Mouse (Mus musculus) neural tube, embryonic 14.5 days (tissue): ENCODE results near the gene Sox18. TPM values are rescaled to one million over a fixed set of nuclear protein-coding genes. Genes with fewer than 3 reads are reported as not detected.

ENCODE experiments used
- ATAC-seq: fragments of 200-750 bp; cut with Nextera tagmentation; 2 replicates; pipeline ENCODE4 v1.8.0; 2017; ENCODE audit warnings: low read depth, mild to moderate bottlenecking, moderate TSS enrichment, moderate library complexity
- H3K27ac ChIP-seq: fragments of 300-500 bp; sonication (generic); 2 replicates; pipeline ENCODE4 v1.5.1; 2014; ENCODE audit warnings: low read depth, mild to moderate bottlenecking, control low read depth, low read length, moderate library complexity, mixed read lengths
- H3K27me3 ChIP-seq: fragments of 300-500 bp; sonication (generic); 2 replicates; pipeline ENCODE4 v1.6.1; 2014; ENCODE audit warnings: low read length; ENCODE audit not compliant: control insufficient read depth, insufficient read depth
- H3K36me3 ChIP-seq: fragments of 300-500 bp; sonication (generic); 2 replicates; pipeline ENCODE4 v1.6.1; 2014; ENCODE audit warnings: low read length, mixed read lengths; ENCODE audit not compliant: control insufficient read depth, insufficient read depth
- H3K4me1 ChIP-seq: fragments of 300-500 bp; sonication (generic); 2 replicates; pipeline ENCODE4 v1.6.1; 2014; ENCODE audit warnings: low read length; ENCODE audit not compliant: control insufficient read depth, insufficient read depth
- H3K4me2 ChIP-seq: fragments of 300-500 bp; sonication (generic); 2 replicates; pipeline ENCODE4 v1.6.1; 2014; ENCODE audit warnings: mild to moderate bottlenecking, low read depth, low read length, control low read depth
- H3K4me3 ChIP-seq: fragments of 300-500 bp; sonication (generic); 2 replicates; pipeline ENCODE4 v1.5.1; 2014; ENCODE audit warnings: low read depth, low read length, control low read depth, mixed read lengths
- H3K9ac ChIP-seq: fragments of 300-500 bp; sonication (generic); replicated peaks from 2 replicates; pipeline ENCODE4 v1.6.1; 2014; ENCODE audit warnings: low read depth, mild to moderate bottlenecking, control low read depth, low read length, mixed read lengths
- H3K9me3 ChIP-seq: fragments of 300-500 bp; sonication (generic); 2 replicates; pipeline ENCODE4 v1.6.1; 2016; ENCODE audit warnings: low read length; ENCODE audit not compliant: control insufficient read depth
- WGBS: fragments of 180-500 bp; shearing (Covaris S2); extraction: QIAGEN DNeasy Blood & Tissue Kit; methylation state at CpG from one replicate; pipeline ENCODE4 v1.1.7; 2014; 5-methylcytosine and 5-hydroxymethylcytosine counted together
- polyA plus RNA-seq: library from polyadenylated mRNA; unstranded; fragments of >200 nt; fragmentation: Nextera tagmentation; extraction: Ambion mirVana; gene quantifications from 2 replicates; pipeline ENCODE4 v1.2.1, GENCODE M21; 2014

Sox18 gene
- polyA plus RNA-seq, 1 experiment from 2014 or later: 12.7 TPM

DNA sequence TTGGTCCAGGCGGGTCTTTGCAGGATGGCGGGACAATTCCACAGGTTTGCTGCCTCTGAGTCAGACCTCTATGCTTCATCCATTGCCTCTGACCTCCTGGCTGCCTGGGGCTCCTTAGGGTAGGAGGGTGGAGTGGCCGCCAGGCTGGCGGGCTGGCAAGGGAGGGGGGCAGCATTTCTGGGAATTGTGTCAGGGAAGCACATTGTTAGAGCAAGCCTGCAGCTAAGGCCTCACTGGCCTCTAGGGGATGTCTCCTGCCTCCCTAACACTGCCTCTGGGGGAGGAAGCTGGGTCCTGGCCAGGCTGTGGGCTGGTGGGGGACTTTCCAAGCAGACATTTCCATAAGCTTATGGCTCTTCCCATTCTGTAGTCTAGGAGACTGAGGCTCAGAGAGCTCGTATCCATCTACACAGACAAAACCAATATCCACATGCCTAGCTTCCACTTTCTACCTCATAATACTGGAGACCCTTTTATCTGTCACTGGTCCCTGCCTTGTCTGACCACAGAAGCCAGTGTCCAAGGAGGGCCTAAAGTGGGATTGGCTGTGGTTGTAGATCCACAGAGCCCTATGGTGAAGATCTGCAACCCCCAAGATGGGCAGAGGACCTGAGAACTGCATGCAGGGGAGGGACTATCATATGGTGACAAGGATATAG, 5.8 kb upstream of the Sox18 start:
- WGBS: 65% methylated on average over 5 of the region's 5 CpGs
- no peak overlapping the region for H3K4me3 ChIP-seq
- H3K27ac ChIP-seq: no peak overlapping the region
- no peak overlapping the region for H3K9ac ChIP-seq
- H3K9me3 ChIP-seq: no peaks in the 10 kb centered on the region
- H3K4me1 ChIP-seq: peaks cover 9% of the 10 kb centered on the region
- H3K36me3 ChIP-seq: no peaks in the 10 kb centered on the region
- no peak overlapping the region for H3K4me2 ChIP-seq
- peaks cover 5% of the 10 kb centered on the region for H3K27me3 ChIP-seq
- ATAC-seq: no peak

DNA sequence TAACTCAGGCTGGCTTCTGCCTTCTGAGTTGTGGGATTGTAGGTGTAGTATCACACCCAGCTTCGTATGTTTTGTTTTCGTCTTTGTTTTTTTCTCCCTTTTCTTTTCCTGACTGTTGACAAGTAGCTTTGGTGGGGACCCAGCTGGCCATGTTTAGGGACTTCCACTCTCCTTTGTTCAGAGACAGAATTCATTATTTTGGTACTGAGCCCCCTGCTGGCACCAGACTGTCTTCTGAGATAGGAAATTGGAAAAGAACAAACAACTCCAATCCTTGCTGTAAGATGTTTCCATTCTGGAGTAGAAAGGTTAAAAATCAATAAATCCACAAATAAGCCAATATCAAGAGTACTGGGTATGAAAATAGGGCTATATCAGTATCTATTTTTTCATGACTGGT, 5.0 kb upstream of the Sox18 start:
- Histone ChIP-seq H3K4me1 (peaks cover 11% of the 10 kb centered on the region), H3K4me3 (no peak overlapping the region), H3K36me3 (no peaks in the 10 kb centered on the region), H3K27me3 (peaks cover 11% of the 10 kb centered on the region), H3K27ac (no peak overlapping the region), H3K9me3 (no peaks in the 10 kb centered on the region), H3K4me2 (no peak overlapping the region), H3K9ac (no peak overlapping the region)
- ATAC-seq: no peak
- WGBS: 58% methylated on average over 2 of the region's 2 CpGs

DNA sequence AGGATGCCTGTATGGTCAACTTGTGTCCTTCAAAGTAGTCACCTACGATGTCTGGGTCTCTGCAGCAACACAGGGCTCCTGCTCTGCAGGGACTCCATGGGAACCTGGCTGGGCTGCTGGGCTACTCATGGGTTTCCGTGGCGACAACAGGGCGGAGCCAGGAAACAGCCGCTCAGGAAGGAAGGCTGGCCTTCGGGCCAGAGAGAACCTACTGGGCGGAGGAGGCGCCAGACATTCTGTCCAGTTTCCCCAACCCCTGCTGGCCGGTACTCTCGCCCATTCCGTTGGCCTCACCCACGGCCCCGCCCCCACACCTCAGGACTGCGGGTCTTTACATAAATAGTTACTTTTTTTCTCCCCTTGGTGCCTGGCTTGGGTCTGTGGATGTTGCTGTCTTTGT, 4.0 kb upstream of the Sox18 start:
- Histone ChIP-seq H3K4me1 (peaks cover 11% of the 10 kb centered on the region), H3K4me3 (no peak overlapping the region), H3K27ac (peak overlapping the region; percentile 30; the same call in 1 of the 2 replicates), H3K36me3 (no peaks in the 10 kb centered on the region), H3K4me2 (peak overlapping the region; percentile 29; the same call in 1 of the 2 replicates), H3K9ac (no peak overlapping the region), H3K9me3 (no peaks in the 10 kb centered on the region), H3K27me3 (peaks cover 20% of the 10 kb centered on the region)
- ATAC-seq: no peak
- 2% methylated on average over 14 of the region's 14 CpGs for WGBS

DNA sequence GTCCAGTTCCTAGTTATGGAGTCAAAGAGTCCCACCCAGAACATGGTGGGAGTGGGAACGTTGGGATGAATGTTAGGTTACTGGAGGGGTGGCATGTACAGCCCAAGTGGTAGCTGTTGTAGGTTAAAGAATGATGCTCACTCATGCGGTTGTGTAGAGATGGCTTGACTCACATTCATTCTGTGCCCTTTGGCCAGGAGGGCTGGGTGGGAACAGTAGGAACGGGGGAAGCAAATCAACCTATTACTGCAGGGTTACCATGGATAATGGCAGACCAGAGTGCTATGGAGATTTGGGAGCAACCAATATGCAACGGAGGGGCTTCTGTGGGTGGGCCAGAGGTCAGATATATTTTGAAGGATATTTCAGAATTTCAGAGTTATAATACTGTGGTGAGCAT, 3.5 kb upstream of the Sox18 start:
- WGBS: 84% methylated on average over 4 of the region's 4 CpGs
- no peaks in the 10 kb centered on the region for H3K9me3 ChIP-seq
- H3K27me3 ChIP-seq: peaks cover 26% of the 10 kb centered on the region
- ATAC-seq: no peak
- H3K4me3 ChIP-seq: no peak overlapping the region
- H3K4me1 ChIP-seq: peaks cover 11% of the 10 kb centered on the region
- peak overlapping the region; percentile 29; the same call in 1 of the 2 replicates for H3K4me2 ChIP-seq
- H3K27ac ChIP-seq: peak overlapping the region; percentile 23; the same call in 1 of the 2 replicates
- no peak overlapping the region for H3K9ac ChIP-seq
- no peaks in the 10 kb centered on the region for H3K36me3 ChIP-seq

DNA sequence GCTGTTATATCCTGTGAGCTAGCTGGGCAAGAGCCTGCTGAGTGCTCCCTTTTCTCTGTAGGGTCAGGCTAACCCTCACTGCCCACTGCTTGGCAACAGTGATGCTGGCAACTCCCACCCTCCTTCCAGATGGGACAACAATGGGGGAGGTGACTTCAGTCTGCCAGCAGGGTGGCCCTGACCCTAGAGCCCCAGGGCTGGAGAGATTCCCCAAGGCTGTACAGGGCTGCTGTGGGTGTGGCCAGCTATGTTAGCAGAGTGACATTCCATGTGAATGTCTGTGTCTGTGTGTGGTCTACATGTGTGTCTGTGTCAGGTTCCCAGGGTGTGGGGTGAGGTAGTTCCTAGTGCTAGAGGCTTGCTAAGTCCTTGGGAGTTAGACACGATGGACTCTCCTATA, 2.1 kb upstream of the Sox18 start:
- Histone ChIP-seq H3K27ac (no peak overlapping the region), H3K36me3 (no peaks in the 10 kb centered on the region), H3K27me3 (peaks cover 36% of the 10 kb centered on the region), H3K4me3 (no peak overlapping the region), H3K4me2 (no peak overlapping the region), H3K9ac (no peak overlapping the region), H3K9me3 (no peaks in the 10 kb centered on the region), H3K4me1 (peaks cover 7% of the 10 kb centered on the region)
- no peak for ATAC-seq
- WGBS: 53% methylated on average over 1 of the region's 1 CpGs

DNA sequence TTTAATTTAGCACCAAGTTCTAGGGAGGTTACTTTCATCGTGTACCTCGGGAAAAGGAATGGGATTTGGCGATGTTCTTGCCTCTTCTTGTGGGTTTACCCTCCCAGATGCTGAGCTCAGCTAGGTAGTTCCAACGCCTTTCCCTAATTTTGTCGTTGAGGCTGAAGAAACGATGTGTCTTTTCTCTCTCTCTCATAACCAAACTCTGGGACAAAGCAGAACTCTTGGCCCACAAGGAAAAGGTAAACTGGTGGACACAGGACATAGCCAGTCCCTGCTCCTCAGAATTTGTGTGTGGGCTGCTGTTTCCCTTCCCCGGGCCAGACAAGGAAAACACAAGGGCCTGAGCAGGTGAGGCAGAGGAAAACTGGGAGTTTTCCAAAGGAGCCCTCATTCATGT, 544 bp upstream of the Sox18 start:
- Histone ChIP-seq H3K4me2 (no peak overlapping the region), H3K27me3 (peaks cover 36% of the 10 kb centered on the region)

DNA sequence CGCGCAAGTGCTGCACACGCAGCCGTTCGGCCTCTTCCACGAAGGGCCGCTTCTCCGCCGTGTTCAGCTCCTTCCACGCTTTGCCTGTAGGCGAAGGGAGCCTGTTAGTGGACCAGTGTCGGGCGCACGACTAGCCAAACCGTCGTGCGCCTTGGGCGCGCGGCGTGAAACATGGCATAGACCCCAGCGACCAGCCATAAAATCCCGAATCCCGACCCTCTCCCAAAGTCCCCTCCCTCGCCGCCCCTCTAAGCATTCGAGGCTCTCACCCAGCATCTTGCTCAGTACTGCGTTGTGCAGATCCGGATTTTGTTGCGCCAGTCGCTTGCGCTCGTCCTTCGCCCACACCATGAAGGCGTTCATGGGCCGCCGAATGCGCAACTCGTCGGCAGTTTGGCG, 528 bp downstream of the Sox18 start:
- ATAC-seq: no peak
- under 1% methylated on average over 41 of the region's 41 CpGs for WGBS
- H3K9ac ChIP-seq: peak overlapping the region; percentile 39; the same call in 1 of the 2 replicates

More for the DNA sequence above, 544 bp upstream of the Sox18 start:
- no peak for ATAC-seq
- peaks cover 7% of the 10 kb centered on the region for H3K4me1 ChIP-seq
- 24% methylated on average over 7 of the region's 7 CpGs for WGBS
- H3K9ac ChIP-seq: no peak overlapping the region
- H3K4me3 ChIP-seq: no peak overlapping the region
- no peaks in the 10 kb centered on the region for H3K36me3 ChIP-seq
- no peaks in the 10 kb centered on the region for H3K9me3 ChIP-seq
- H3K27ac ChIP-seq: no peak overlapping the region

DNA sequence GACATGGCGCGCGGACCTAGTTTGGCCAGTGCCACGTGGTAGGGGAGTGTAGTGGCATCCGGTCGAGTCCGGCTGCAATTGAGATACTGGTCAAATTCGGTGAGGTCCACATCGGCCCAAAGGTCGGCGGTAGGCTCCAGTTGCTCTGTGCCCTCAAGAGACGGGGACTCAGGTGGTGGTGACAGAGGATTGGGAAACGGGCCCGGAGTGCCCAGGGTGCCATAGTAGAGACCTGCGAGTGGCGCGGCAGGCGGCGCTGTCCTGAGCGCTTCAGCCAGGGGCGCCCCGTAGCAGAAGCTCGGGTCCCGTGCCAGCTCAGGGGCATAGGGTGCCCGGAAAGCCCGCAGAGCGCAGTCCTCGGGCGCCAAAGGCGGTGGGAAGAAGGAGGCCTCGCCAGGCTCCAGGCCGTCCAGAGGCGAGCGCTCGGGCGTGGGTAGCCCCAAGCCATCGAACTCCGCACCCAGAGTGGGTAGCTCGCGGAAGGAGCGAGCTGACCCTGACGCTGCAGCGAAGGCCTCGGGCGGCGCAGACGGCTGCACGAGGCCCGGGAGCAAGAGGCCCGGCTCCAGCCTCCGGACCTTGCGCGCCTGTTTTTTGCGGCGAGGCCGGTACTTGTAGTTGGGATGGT, 1.0 kb downstream of the Sox18 start:
- H3K4me2 ChIP-seq: peak overlapping the region; percentile 52
- WGBS: 4% methylated on average over 53 of the region's 56 CpGs
- H3K27ac ChIP-seq: no peak overlapping the region; the same call in 1 of the 2 replicates
- H3K9me3 ChIP-seq: no peaks in the 10 kb centered on the region
- H3K4me3 ChIP-seq: peak overlapping the region; percentile 35
- no peaks in the 10 kb centered on the region for H3K36me3 ChIP-seq
- ATAC-seq: no peak
- H3K4me1 ChIP-seq: peaks cover 7% of the 10 kb centered on the region
- H3K9ac ChIP-seq: peak overlapping the region; percentile 39; the same call in 1 of the 2 replicates
- H3K27me3 ChIP-seq: peaks cover 36% of the 10 kb centered on the region

More for the DNA sequence above, 528 bp downstream of the Sox18 start:
- Histone ChIP-seq H3K27me3 (peaks cover 36% of the 10 kb centered on the region), H3K36me3 (no peaks in the 10 kb centered on the region), H3K4me1 (peaks cover 7% of the 10 kb centered on the region), H3K4me3 (peak overlapping the region; percentile 35), H3K4me2 (peak overlapping the region; percentile 52), H3K9me3 (no peaks in the 10 kb centered on the region), H3K27ac (no peak overlapping the region; the same call in 1 of the 2 replicates)

DNA sequence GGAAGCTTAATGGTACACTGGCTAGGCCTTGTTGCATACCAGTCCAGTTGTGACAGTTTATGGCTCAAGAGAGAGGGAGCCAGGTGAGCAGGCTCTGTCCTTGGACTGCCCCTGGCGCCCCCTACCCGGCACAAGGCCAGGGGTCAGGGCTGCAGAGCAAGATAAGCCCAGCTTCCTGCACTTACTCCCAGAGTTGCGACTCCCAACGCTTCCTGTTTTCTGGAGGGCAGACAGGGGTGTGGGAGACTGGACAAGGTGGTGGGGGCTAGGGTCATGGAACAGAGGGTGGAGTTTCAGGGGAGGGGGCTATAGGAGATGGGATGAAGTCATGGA, 8.2 kb downstream of the Sox18 start:
- H3K4me2 ChIP-seq: no peak overlapping the region
- no peaks in the 10 kb centered on the region for H3K9me3 ChIP-seq
- no peak overlapping the region for H3K27ac ChIP-seq
- H3K36me3 ChIP-seq: no peaks in the 10 kb centered on the region
- H3K4me1 ChIP-seq: no peaks in the 10 kb centered on the region
- H3K4me3 ChIP-seq: no peak overlapping the region
- no peaks in the 10 kb centered on the region for H3K27me3 ChIP-seq
- WGBS: 34% methylated on average over 4 of the region's 4 CpGs
- ATAC-seq: no peak
- H3K9ac ChIP-seq: no peak overlapping the region
